Mouse (Mus musculus) kidney, adult 2 months (tissue): ENCODE results near the gene Rabgap1. TPM values are rescaled to one million over a fixed set of nuclear protein-coding genes. Genes with fewer than 3 reads are reported as not detected.

Source experiments
- DNase-seq: peaks from one replicate; pipeline ENCODE4 v3.0.0; 2021
- H3K27ac ChIP-seq: fragments of 200-500 bp; 2 replicates; pipeline ENCODE4 v1.5.1; 2012; ENCODE audit warnings: low read depth, low read length, control low read depth, inconsistent platforms; ENCODE audit not compliant: insufficient read depth
- H3K27me3 ChIP-seq: fragments of 200-500 bp; replicated peaks from 2 replicates; pipeline ENCODE4 v1.6.1; 2012; ENCODE audit warnings: mild to moderate bottlenecking, moderate library complexity, low read length, inconsistent platforms; ENCODE audit not compliant: control insufficient read depth, insufficient read depth
- H3K36me3 ChIP-seq: fragments of 200-500 bp; 2 replicates; pipeline ENCODE4 v1.6.1; 2012; ENCODE audit warnings: mild to moderate bottlenecking, moderate library complexity, low read length, inconsistent platforms; ENCODE audit not compliant: control insufficient read depth, insufficient read depth
- H3K4me1 ChIP-seq: fragments of 200-500 bp; 2 replicates; pipeline ENCODE4 v1.6.1; 2011; ENCODE audit warnings: low read length; ENCODE audit not compliant: control insufficient read depth, insufficient read depth
- H3K4me3 ChIP-seq: fragments of 200-500 bp; 2 replicates; pipeline ENCODE4 v1.5.1; 2011; ENCODE audit warnings: mild to moderate bottlenecking, low read depth, low read length, control low read depth; ENCODE audit not compliant: insufficient read depth
- CTCF ChIP-seq: fragments of 200-500 bp; conservative IDR thresholded peaks from 2 replicates; pipeline ENCODE4 v1.5.1; 2011; ENCODE audit warnings: low read depth, mild to moderate bottlenecking, control low read depth, low read length, moderate library complexity, mixed read lengths; ENCODE audit not compliant: insufficient read depth, insufficient read length
- POLR2A ChIP-seq: fragments of 200-500 bp; IDR thresholded peaks from one replicate; pipeline ENCODE4 v1.6.1; 2011; ENCODE audit warnings: low read depth, low read length, control low read depth
- WGBS: fragments of 180-500 bp; shearing (Covaris S2); methylation state at CpG from one replicate; pipeline ENCODE4 v1.1.7; 2018; 5-methylcytosine and 5-hydroxymethylcytosine counted together
- polyA plus RNA-seq: library from polyadenylated mRNA; depleted of rRNA; stranded (reverse); fragments of >200 nt; gene quantifications from 2 replicates; pipeline ENCODE4 v1.2.3, GENCODE M21; 2012; rRNA removed

Gene Rabgap1
- polyA plus RNA-seq, 1 experiment = 10.5 TPM

DNA sequence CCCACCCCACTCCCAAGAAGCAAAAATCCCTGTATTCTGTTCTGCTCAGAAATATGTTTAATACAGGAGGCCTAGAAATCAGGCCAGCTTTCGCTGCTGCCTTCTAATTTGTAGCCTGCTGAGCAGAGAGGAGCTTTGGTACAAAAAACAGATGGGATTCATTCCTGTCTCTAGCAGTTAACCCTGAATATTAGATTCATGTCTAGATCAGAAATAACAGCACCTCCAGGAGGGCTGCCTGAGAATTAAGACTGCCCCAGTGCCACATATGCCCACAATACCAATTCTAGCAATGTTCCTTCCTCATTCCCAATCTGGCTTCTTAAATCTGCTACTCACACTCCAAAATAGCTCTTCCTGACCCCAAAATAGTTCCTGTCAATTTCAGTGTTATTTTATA lies 133.6 kb downstream of the Rabgap1 start:
- Histone ChIP-seq H3K27ac (no peak overlapping the region), H3K27me3 (no peaks in the 10 kb centered on the region), H3K4me3 (no peak overlapping the region), H3K36me3 (no peaks in the 10 kb centered on the region), H3K4me1 (peaks cover 3% of the 10 kb centered on the region; the same call in 1 of the 2 replicates)
- no peak for TF ChIP-seq POLR2A
- TF ChIP-seq CTCF = no peak
- DNase-seq = no peak
- 98% methylated on average over 1 of the region's 1 CpGs for WGBS

DNA sequence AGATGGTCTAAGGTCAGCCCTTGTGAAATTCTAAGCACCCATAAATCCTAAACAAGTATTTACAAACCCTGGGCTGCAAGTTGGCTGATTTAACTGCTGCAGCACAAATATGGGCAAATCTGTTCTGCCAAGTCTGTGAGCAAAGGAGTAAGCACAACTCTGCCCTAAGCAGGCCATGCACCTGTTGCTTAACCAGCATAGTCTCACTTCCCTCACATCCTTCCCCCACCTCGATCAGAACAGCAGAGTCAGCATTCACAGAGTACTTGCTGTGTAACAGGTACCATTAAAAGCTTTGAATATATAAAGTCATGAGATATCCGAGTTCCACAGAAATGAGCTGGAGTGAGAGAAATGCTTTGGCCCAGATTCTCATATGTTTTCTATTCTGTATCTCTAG lies 135.1 kb downstream of the Rabgap1 start:
- WGBS = 63% methylated on average over 2 of the region's 2 CpGs
- Histone ChIP-seq H3K27me3 (no peaks in the 10 kb centered on the region), H3K27ac (no peak overlapping the region), H3K36me3 (no peaks in the 10 kb centered on the region), H3K4me3 (no peak overlapping the region), H3K4me1 (no peaks in the 10 kb centered on the region)
- TF ChIP-seq CTCF (no peak), POLR2A (no peak)
- DNase-seq = no peak

DNA sequence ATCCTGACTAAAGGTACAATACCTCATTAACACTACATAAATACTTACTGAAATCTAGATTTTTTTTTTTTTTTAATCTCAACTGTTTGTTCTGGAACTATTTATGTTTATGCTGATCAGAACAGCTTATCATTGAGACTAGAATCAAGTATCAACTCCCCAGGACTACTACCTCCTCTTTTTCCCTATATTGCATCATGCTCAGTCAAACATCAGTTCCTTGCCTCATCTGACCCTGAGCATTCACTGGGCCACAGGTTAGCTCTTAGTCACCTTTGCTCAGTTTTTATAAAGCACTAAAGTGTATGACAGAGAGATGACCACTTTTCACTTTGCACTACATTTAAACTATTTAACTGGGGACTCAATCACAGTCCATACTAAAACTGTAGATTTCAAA lies 144.8 kb downstream of the Rabgap1 start:
- H3K27ac ChIP-seq = no peak overlapping the region
- H3K36me3 ChIP-seq = peaks cover 2% of the 10 kb centered on the region; the same call in 1 of the 2 replicates
- no peak overlapping the region for H3K4me3 ChIP-seq
- TF ChIP-seq POLR2A (no peak), CTCF (no peak)
- H3K27me3 ChIP-seq = no peaks in the 10 kb centered on the region
- no peaks in the 10 kb centered on the region for H3K4me1 ChIP-seq
- DNase-seq = no peak

Other genes with a start within 250 kb of the Rabgap1 start
- gene Olfr366, start 231.7 kb upstream of the Rabgap1 start, polyA plus RNA-seq = not detected in 2 replicates
- gene Olfr368, start 116.8 kb upstream of the Rabgap1 start, polyA plus RNA-seq = not detected in 2 replicates
- gene Pdcl, start 83.9 kb upstream of the Rabgap1 start, polyA plus RNA-seq = 9.2 and 12.3 TPM in 2 replicates
- 6.4 and 7.0 TPM in 2 replicates for gene Rc3h2, start 20.4 kb upstream of the Rabgap1 start, polyA plus RNA-seq
- gene Zbtb26, start 144 bp upstream of the Rabgap1 start, polyA plus RNA-seq = 2.0 and 2.2 TPM in 2 replicates
- gene Zbtb6, start 108 bp upstream of the Rabgap1 start, polyA plus RNA-seq = 1.8 and 2.3 TPM in 2 replicates
- gene Gpr21, start 73.1 kb downstream of the Rabgap1 start, polyA plus RNA-seq = 0.20 TPM in 2 replicates